Mouse (Mus musculus): Measurements from ENCODE around the gene Filip1.

- TF ChIP-seq CHD2 (IDR thresholded peaks at IDR 0.05; ENCODE audit: low read length), result no peak
- TF ChIP-seq EP300 (IDR thresholded peaks at IDR 0.05; ENCODE audit: low read length), result no peak
These were observed 19.6 kb downstream of the Filip1 start for GRCm38 (mm10) chr9:79993066-79993465.

Measured in CH12.LX (cell line).